Mouse (Mus musculus): ENCODE results near the gene Msh3. TPM values are rescaled to one million over a fixed set of nuclear protein-coding genes. Genes with fewer than 3 reads are reported as not detected.
A peak's percentile ranks its signal among the peaks of the same experiment; 100 is the strongest.
"Not testable (repeated sequence)": the region's sequence is repeated elsewhere in the genome, so short reads cannot be mapped to it uniquely, and the experiment has no call there.

The Msh3 gene
- total and polyA plus RNA-seq, 3 experiments, result 3.9 to 9.1 (median 7.2) TPM

GRCm38 (mm10) chr13:92387367-92387766 lies 32.6 kb upstream of the Msh3 start:
- H3K27me3 ChIP-seq (ENCODE audit: control insufficient read depth, insufficient read depth, low read length), result no peaks in the 10 kb centered on the region
- intact Hi-C loops (cut with DNase I), result no loop called here
- no peaks in the 10 kb centered on the region for H3K79me2 ChIP-seq (replicated peaks; ENCODE audit: control insufficient read depth, insufficient read depth, low read length)
- no peaks in the 10 kb centered on the region for H3K36me3 ChIP-seq (ENCODE audit: control insufficient read depth, insufficient read depth, low read length)
- no peak overlapping the region for H3K4me3 ChIP-seq
- DNase-seq, result no peak
- TF ChIP-seq CTCF (IDR thresholded peaks at IDR 0.05) (no peak), EP300 (IDR thresholded peaks at IDR 0.05; ENCODE audit: insufficient read depth, low read depth, low read length) (no peak), POLR2A (IDR thresholded peaks at IDR 0.05; ENCODE audit: insufficient read depth, low read depth, low read length) (no peak)
- no peak overlapping the region for H3K27ac ChIP-seq
- H3K4me1 ChIP-seq (ENCODE audit: control insufficient read depth, insufficient read depth, low read length), result no peaks in the 10 kb centered on the region
- 70% methylated on average over 3 of the region's 3 CpGs for WGBS
- H3K9ac ChIP-seq (ENCODE audit: low read depth, low read length), result no peak overlapping the region

- H3K27ac ChIP-seq; H3K27me3 ChIP-seq (ENCODE audit: control insufficient read depth, insufficient read depth, low read length); DNase-seq; H3K4me3 ChIP-seq; H3K79me2 ChIP-seq (replicated peaks; ENCODE audit: control insufficient read depth, insufficient read depth, low read length); H3K36me3 ChIP-seq (ENCODE audit: control insufficient read depth, insufficient read depth, low read length); intact Hi-C loops (cut with DNase I); H3K9ac ChIP-seq (ENCODE audit: low read depth, low read length); H3K4me1 ChIP-seq (ENCODE audit: control insufficient read depth, insufficient read depth, low read length): not testable (repeated sequence)
- 98% methylated on average over 6 of the region's 6 CpGs for WGBS
Measured at GRCm38 (mm10) chr13:92371466-92371865, 16.7 kb upstream of the Msh3 start.

- WGBS, result 92% methylated on average over 3 of the region's 3 CpGs
- H3K4me3 ChIP-seq, result no peak overlapping the region
- DNase-seq, result no peak
- intact Hi-C loops (cut with DNase I), result no loop called here
- H3K27me3 ChIP-seq (ENCODE audit: control insufficient read depth, insufficient read depth, low read length), result no peaks in the 10 kb centered on the region
- H3K4me1 ChIP-seq (ENCODE audit: control insufficient read depth, insufficient read depth, low read length), result no peaks in the 10 kb centered on the region
- no peak overlapping the region for H3K27ac ChIP-seq
- H3K9ac ChIP-seq (ENCODE audit: low read depth, low read length), result no peak overlapping the region
- no peak for TF ChIP-seq CTCF (IDR thresholded peaks at IDR 0.05)
- H3K36me3 ChIP-seq (ENCODE audit: control insufficient read depth, insufficient read depth, low read length), result no peaks in the 10 kb centered on the region
- no peaks in the 10 kb centered on the region for H3K79me2 ChIP-seq (replicated peaks; ENCODE audit: control insufficient read depth, insufficient read depth, low read length)
Measured at GRCm38 (mm10) chr13:92370811-92371210, 16.0 kb upstream of the Msh3 start.

GRCm38 (mm10) chr13:92365312-92365711 lies 10.5 kb upstream of the Msh3 start:
- no peak overlapping the region for H3K4me3 ChIP-seq
- no peaks in the 10 kb centered on the region for H3K36me3 ChIP-seq (ENCODE audit: control insufficient read depth, insufficient read depth, low read length)
- no peak for DNase-seq

GRCm38 (mm10) chr13:92361609-92362008 lies 6.8 kb upstream of the Msh3 start:
- Histone ChIP-seq H3K4me1 (ENCODE audit: control insufficient read depth, insufficient read depth, low read length) (no peaks in the 10 kb centered on the region), H3K9ac (ENCODE audit: low read depth, low read length) (no peak overlapping the region), H3K27ac (no peak overlapping the region), H3K4me3 (no peak overlapping the region), H3K79me2 (replicated peaks; ENCODE audit: control insufficient read depth, insufficient read depth, low read length) (no peaks in the 10 kb centered on the region), H3K27me3 (ENCODE audit: control insufficient read depth, insufficient read depth, low read length) (no peaks in the 10 kb centered on the region), H3K36me3 (ENCODE audit: control insufficient read depth, insufficient read depth, low read length) (no peaks in the 10 kb centered on the region)
- TF ChIP-seq EP300 (IDR thresholded peaks at IDR 0.05; ENCODE audit: insufficient read depth, low read depth, low read length) (no peak), CTCF (IDR thresholded peaks at IDR 0.05) (no peak), POLR2A (IDR thresholded peaks at IDR 0.05; ENCODE audit: insufficient read depth, low read depth, low read length) (no peak)
- 35% methylated on average over 2 of the region's 2 CpGs for WGBS
- intact Hi-C loops (cut with DNase I), result no loop called here
- no peak for DNase-seq

More at GRCm38 (mm10) chr13:92365312-92365711, 10.5 kb upstream of the Msh3 start:
- TF ChIP-seq CTCF (IDR thresholded peaks at IDR 0.05), result no peak
- TF ChIP-seq POLR2A (IDR thresholded peaks at IDR 0.05; ENCODE audit: insufficient read depth, low read depth, low read length), result no peak
- no peak for TF ChIP-seq EP300 (IDR thresholded peaks at IDR 0.05; ENCODE audit: insufficient read depth, low read depth, low read length)
- Histone ChIP-seq H3K27ac (no peak overlapping the region), H3K27me3 (ENCODE audit: control insufficient read depth, insufficient read depth, low read length) (no peaks in the 10 kb centered on the region), H3K79me2 (replicated peaks; ENCODE audit: control insufficient read depth, insufficient read depth, low read length) (no peaks in the 10 kb centered on the region), H3K4me1 (ENCODE audit: control insufficient read depth, insufficient read depth, low read length) (no peaks in the 10 kb centered on the region), H3K9ac (ENCODE audit: low read depth, low read length) (no peak overlapping the region)
- intact Hi-C loops (cut with DNase I), result no loop called here
- 77% methylated on average over 4 of the region's 4 CpGs for WGBS

GRCm38 (mm10) chr13:92357644-92358043 lies 2.8 kb upstream of the Msh3 start:
- TF ChIP-seq CTCF (IDR thresholded peaks at IDR 0.05) (peak; percentile 53), POLR2A (IDR thresholded peaks at IDR 0.05; ENCODE audit: insufficient read depth, low read depth, low read length) (no peak)
- Histone ChIP-seq H3K9ac (ENCODE audit: low read depth, low read length) (no peak overlapping the region), H3K79me2 (replicated peaks; ENCODE audit: control insufficient read depth, insufficient read depth, low read length) (no peaks in the 10 kb centered on the region), H3K27me3 (ENCODE audit: control insufficient read depth, insufficient read depth, low read length) (no peaks in the 10 kb centered on the region), H3K4me1 (ENCODE audit: control insufficient read depth, insufficient read depth, low read length) (peaks cover 4% of the 10 kb centered on the region), H3K4me3 (no peak overlapping the region), H3K36me3 (ENCODE audit: control insufficient read depth, insufficient read depth, low read length) (no peaks in the 10 kb centered on the region), H3K27ac (no peak overlapping the region)
- 36% methylated on average over 2 of the region's 2 CpGs for whole genome bisulfite sequencing
- DNase-seq, result no peak
- intact Hi-C loops (cut with DNase I), result loop anchor here (5.0 kb wide), 1 partner anchor 385 kb away; no protein-coding TSS in a partner anchor

GRCm38 (mm10) chr13:92356376-92356775 lies 1.6 kb upstream of the Msh3 start:
- intact Hi-C loops (cut with DNase I), result loop anchor here (5.0 kb wide), 1 partner anchor 386 kb away; no protein-coding TSS in a partner anchor
- Histone ChIP-seq H3K4me3 (no peak overlapping the region), H3K36me3 (ENCODE audit: control insufficient read depth, insufficient read depth, low read length) (no peaks in the 10 kb centered on the region), H3K79me2 (replicated peaks; ENCODE audit: control insufficient read depth, insufficient read depth, low read length) (no peaks in the 10 kb centered on the region), H3K4me1 (ENCODE audit: control insufficient read depth, insufficient read depth, low read length) (peaks cover 4% of the 10 kb centered on the region), H3K27ac (no peak overlapping the region), H3K27me3 (ENCODE audit: control insufficient read depth, insufficient read depth, low read length) (no peaks in the 10 kb centered on the region), H3K9ac (ENCODE audit: low read depth, low read length) (no peak overlapping the region)
- WGBS, result 89% methylated on average over 7 of the region's 7 CpGs
- TF ChIP-seq POLR2A (IDR thresholded peaks at IDR 0.05; ENCODE audit: insufficient read depth, low read depth, low read length), result no peak
- TF ChIP-seq EP300 (IDR thresholded peaks at IDR 0.05; ENCODE audit: insufficient read depth, low read depth, low read length), result no peak
- TF ChIP-seq CTCF (IDR thresholded peaks at IDR 0.05), result no peak
- DNase-seq, result no peak
